Mouse (Mus musculus) embryonic facial prominence, embryonic 15.5 days (tissue): ENCODE results near the gene Paqr5. TPM values are rescaled to one million over a fixed set of nuclear protein-coding genes. Genes with fewer than 3 reads are reported as not detected.

Source experiments
- ATAC-seq: fragments of 200-750 bp; cut with Nextera tagmentation; 2 replicates; pipeline ENCODE4 v1.8.0; 2017; ENCODE audit warnings: low read depth, moderate TSS enrichment; ENCODE audit not compliant: insufficient number of reproducible peaks, low FRiP score, low TSS enrichment
- H3K27ac ChIP-seq: fragments of 300-500 bp; sonication (generic); replicated peaks from 2 replicates; pipeline ENCODE4 v1.5.1; 2015; ENCODE audit warnings: mild to moderate bottlenecking, inconsistent platforms
- H3K27me3 ChIP-seq: fragments of 300-500 bp; sonication (generic); 2 replicates; pipeline ENCODE4 v1.6.1; 2015; ENCODE audit warnings: inconsistent platforms
- H3K36me3 ChIP-seq: fragments of 300-500 bp; sonication (generic); 2 replicates; pipeline ENCODE4 v1.6.1; 2015; ENCODE audit warnings: mild to moderate bottlenecking, inconsistent platforms
- H3K4me1 ChIP-seq: fragments of 300-500 bp; sonication (generic); 2 replicates; pipeline ENCODE4 v1.6.1; 2015; ENCODE audit warnings: inconsistent platforms
- H3K4me2 ChIP-seq: fragments of 300-500 bp; sonication (generic); replicated peaks from 2 replicates; pipeline ENCODE4 v1.6.1; 2015; ENCODE audit warnings: mild to moderate bottlenecking, inconsistent platforms
- H3K4me3 ChIP-seq: fragments of 300-500 bp; sonication (generic); replicated peaks from 2 replicates; pipeline ENCODE4 v1.5.1; 2015; ENCODE audit warnings: mild to moderate bottlenecking, inconsistent platforms
- H3K9ac ChIP-seq: fragments of 300-500 bp; sonication (generic); 2 replicates; pipeline ENCODE4 v1.6.1; 2015; ENCODE audit warnings: inconsistent platforms
- H3K9me3 ChIP-seq: fragments of 300-500 bp; sonication (generic); replicated peaks from 2 replicates; pipeline ENCODE4 v1.6.1; 2016; ENCODE audit warnings: inconsistent platforms
- WGBS: fragments of 180-500 bp; shearing (Covaris S2); methylation state at CpG from one replicate; pipeline ENCODE4 v1.1.7; 2015; 5-methylcytosine and 5-hydroxymethylcytosine counted together
- polyA plus RNA-seq: library from polyadenylated mRNA; unstranded; fragments of >200 nt; fragmentation: Nextera tagmentation; extraction: Ambion mirVana; gene quantifications from 2 replicates; pipeline ENCODE4 v1.2.1, GENCODE M21; 2015

The Paqr5 gene
- polyA plus RNA-seq, 1 experiment from 2014 or later: 18.7 TPM

GRCm38 (mm10) chr9:61954707-61955106 lies 71.9 kb downstream of the Paqr5 start:
- no peaks in the 10 kb centered on the region for H3K4me1 ChIP-seq
- no peaks in the 10 kb centered on the region for H3K27me3 ChIP-seq
- H3K4me3 ChIP-seq: no peak overlapping the region
- H3K9me3 ChIP-seq: no peaks in the 10 kb centered on the region
- H3K27ac ChIP-seq: no peak overlapping the region
- no peaks in the 10 kb centered on the region for H3K36me3 ChIP-seq
- ATAC-seq: no peak
- no peak overlapping the region for H3K4me2 ChIP-seq
- no peak overlapping the region for H3K9ac ChIP-seq

GRCm38 (mm10) chr9:61952241-61952640 lies 74.4 kb downstream of the Paqr5 start:
- no peaks in the 10 kb centered on the region for H3K9me3 ChIP-seq
- peaks cover 9% of the 10 kb centered on the region; the same call in 1 of the 2 replicates for H3K4me1 ChIP-seq
- no peaks in the 10 kb centered on the region for H3K36me3 ChIP-seq
- no peak overlapping the region for H3K9ac ChIP-seq
- H3K27ac ChIP-seq: no peak overlapping the region
- no peak overlapping the region for H3K4me2 ChIP-seq
- ATAC-seq: no peak
- H3K4me3 ChIP-seq: no peak overlapping the region
- H3K27me3 ChIP-seq: no peaks in the 10 kb centered on the region
- WGBS: 32% methylated on average over 7 of the region's 7 CpGs

- WGBS: 5% methylated on average over 24 of the region's 24 CpGs
Measured at GRCm38 (mm10) chr9:61947402-61948346, 79.0 kb downstream of the Paqr5 start.

GRCm38 (mm10) chr9:61946623-61947401 lies 79.8 kb downstream of the Paqr5 start, which contains the start of gene Kif23:
TSS of gene Kif23 (minus strand) at chr9:61946774.
- peaks cover 16% of the 10 kb centered on the region; the same call in 1 of the 2 replicates for H3K4me1 ChIP-seq
- H3K36me3 ChIP-seq: no peaks in the 10 kb centered on the region; the same call in 1 of the 2 replicates
- H3K27me3 ChIP-seq: no peaks in the 10 kb centered on the region
- H3K9me3 ChIP-seq: no peaks in the 10 kb centered on the region
- H3K9ac ChIP-seq: peak within 1 kb of the TSS; percentile 73
- WGBS: under 1% methylated on average over 44 of the region's 44 CpGs
- H3K4me3 ChIP-seq: peak within 1 kb of the TSS; percentile 82
- peak within 1 kb of the TSS; percentile 58; the same call in 1 of the 2 replicates for H3K27ac ChIP-seq
- ATAC-seq: peak; percentile 95
- H3K4me2 ChIP-seq: peak within 1 kb of the TSS; percentile 99

More at GRCm38 (mm10) chr9:61947402-61948346, 79.0 kb downstream of the Paqr5 start:
- H3K27me3 ChIP-seq: no peaks in the 10 kb centered on the region
- H3K27ac ChIP-seq: 0 out of 2 replicates have a peak overlapping the region, but pooled peaks have one; percentile 44
- H3K4me3 ChIP-seq: peak overlapping the region; percentile 82
- H3K9me3 ChIP-seq: no peaks in the 10 kb centered on the region
- H3K9ac ChIP-seq: no peak overlapping the region; the same call in 1 of the 2 replicates
- H3K4me2 ChIP-seq: peak overlapping the region; percentile 99
- peaks cover 16% of the 10 kb centered on the region; the same call in 1 of the 2 replicates for H3K4me1 ChIP-seq
- H3K36me3 ChIP-seq: no peaks in the 10 kb centered on the region; the same call in 1 of the 2 replicates
- peak; percentile 76 for ATAC-seq

- peak overlapping the region; percentile 73 for H3K9ac ChIP-seq
- ATAC-seq: peak; percentile 82
- no peaks in the 10 kb centered on the region for H3K9me3 ChIP-seq
- peak overlapping the region; percentile 99 for H3K4me2 ChIP-seq
- WGBS: under 1% methylated on average over 37 of the region's 38 CpGs
- H3K27me3 ChIP-seq: no peaks in the 10 kb centered on the region
- peaks cover 3% of the 10 kb centered on the region for H3K36me3 ChIP-seq
- peak overlapping the region; percentile 82 for H3K4me3 ChIP-seq
- peak overlapping the region; percentile 58; the same call in 1 of the 2 replicates for H3K27ac ChIP-seq
- H3K4me1 ChIP-seq: peaks cover 16% of the 10 kb centered on the region; the same call in 1 of the 2 replicates
Measured at GRCm38 (mm10) chr9:61945973-61946611, 80.6 kb downstream of the Paqr5 start.

GRCm38 (mm10) chr9:61941054-61941453 lies 85.6 kb downstream of the Paqr5 start:
- Histone ChIP-seq H3K36me3 (peaks cover 46% of the 10 kb centered on the region), H3K9me3 (no peaks in the 10 kb centered on the region), H3K4me3 (no peak overlapping the region), H3K27me3 (no peaks in the 10 kb centered on the region), H3K4me2 (no peak overlapping the region), H3K4me1 (peaks cover 4% of the 10 kb centered on the region; the same call in 1 of the 2 replicates), H3K9ac (no peak overlapping the region), H3K27ac (no peak overlapping the region)
- ATAC-seq: no peak
- 79% methylated on average over 3 of the region's 3 CpGs for WGBS

GRCm38 (mm10) chr9:61933333-61933732 lies 93.3 kb downstream of the Paqr5 start:
- H3K4me1 ChIP-seq: no peaks in the 10 kb centered on the region
- WGBS: 80% methylated on average over 2 of the region's 2 CpGs
- ATAC-seq: no peak
- no peaks in the 10 kb centered on the region for H3K9me3 ChIP-seq
- H3K9ac ChIP-seq: no peak overlapping the region
- no peak overlapping the region for H3K4me3 ChIP-seq
- no peaks in the 10 kb centered on the region for H3K27me3 ChIP-seq
- H3K4me2 ChIP-seq: no peak overlapping the region
- H3K27ac ChIP-seq: no peak overlapping the region
- peaks cover 82% of the 10 kb centered on the region for H3K36me3 ChIP-seq

GRCm38 (mm10) chr9:61932009-61932408 lies 94.6 kb downstream of the Paqr5 start:
- 94% methylated on average over 3 of the region's 3 CpGs for WGBS
- Histone ChIP-seq H3K4me2 (no peak overlapping the region), H3K9ac (no peak overlapping the region), H3K27me3 (no peaks in the 10 kb centered on the region), H3K36me3 (peaks cover 79% of the 10 kb centered on the region), H3K9me3 (no peaks in the 10 kb centered on the region), H3K27ac (no peak overlapping the region), H3K4me1 (no peaks in the 10 kb centered on the region), H3K4me3 (no peak overlapping the region)
- ATAC-seq: no peak

- H3K9ac ChIP-seq: no peak overlapping the region
- no peak overlapping the region for H3K4me2 ChIP-seq
- H3K4me1 ChIP-seq: no peaks in the 10 kb centered on the region
- no peak for ATAC-seq
- H3K36me3 ChIP-seq: peaks cover 74% of the 10 kb centered on the region
- WGBS: 85% methylated on average over 10 of the region's 10 CpGs
- no peak overlapping the region for H3K27ac ChIP-seq
- H3K9me3 ChIP-seq: no peaks in the 10 kb centered on the region
- no peak overlapping the region for H3K4me3 ChIP-seq
- no peaks in the 10 kb centered on the region for H3K27me3 ChIP-seq
Measured at GRCm38 (mm10) chr9:61925086-61925660, 101.5 kb downstream of the Paqr5 start.

- Histone ChIP-seq H3K4me1 (no peaks in the 10 kb centered on the region), H3K9ac (no peak overlapping the region), H3K4me3 (no peak overlapping the region), H3K27me3 (no peaks in the 10 kb centered on the region), H3K4me2 (no peak overlapping the region), H3K9me3 (no peaks in the 10 kb centered on the region), H3K27ac (no peak overlapping the region), H3K36me3 (peaks cover 66% of the 10 kb centered on the region)
- ATAC-seq: no peak
- 89% methylated on average over 6 of the region's 6 CpGs for WGBS
Measured at GRCm38 (mm10) chr9:61920331-61920730, 106.3 kb downstream of the Paqr5 start.
